Mouse (Mus musculus) right cerebral cortex, adult 18-20 months (tissue): Measurements from ENCODE around the gene Ttc32.
"Not testable (repeated sequence)": the region's sequence is repeated elsewhere in the genome, so short reads cannot be mapped to it uniquely, and the experiment has no call there.

Experiments
- DNase-seq: peaks from one replicate; pipeline ENCODE4 v3.0.0; 2022; ENCODE audit warnings: mixed read lengths

The Ttc32 gene

DNA sequence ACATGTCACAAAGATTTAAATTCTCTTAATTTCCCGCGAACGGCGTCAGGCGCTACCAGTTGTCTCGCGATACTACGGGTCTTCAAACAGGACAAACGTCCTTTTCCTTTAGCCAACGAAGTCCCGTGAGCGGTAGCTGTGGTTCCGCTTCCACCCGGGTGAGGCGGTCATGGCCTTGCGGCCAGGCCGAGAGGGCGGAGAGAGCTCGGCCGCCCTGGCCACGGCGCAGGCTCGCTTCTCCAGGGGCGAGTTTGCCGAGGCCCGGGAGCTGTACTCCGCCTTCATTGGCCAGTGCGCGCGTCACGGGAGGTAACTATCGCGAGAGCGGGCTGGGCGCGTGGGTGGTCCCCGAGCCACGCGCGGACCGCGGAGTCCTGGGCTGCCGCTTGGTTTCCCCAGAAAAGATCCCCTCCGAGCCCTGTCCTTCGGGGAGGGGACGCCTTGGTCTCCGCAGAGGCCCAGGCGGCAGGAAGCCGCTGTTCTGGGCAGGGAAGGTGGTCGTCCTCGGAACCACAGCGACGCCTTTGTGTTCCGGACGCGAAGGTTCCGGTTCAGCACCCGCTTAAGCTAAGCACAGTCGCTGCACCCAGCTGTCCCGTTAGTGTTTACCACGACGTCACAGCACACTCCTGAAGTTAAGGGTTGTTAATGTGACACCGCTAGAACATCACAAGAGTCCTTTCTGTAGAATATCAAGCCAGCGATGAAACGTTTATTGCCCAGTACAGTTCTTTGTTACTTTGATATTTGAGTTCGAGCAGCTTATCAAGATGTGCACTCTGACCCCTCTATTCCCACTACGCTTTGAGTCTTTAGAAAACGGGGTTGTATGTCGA lies at the start of gene Ttc32:
TSS of gene Ttc32 (plus strand) at position 110 of the 836 bp plus-strand sequence.
- peak; percentile 95 for DNase-seq

DNA sequence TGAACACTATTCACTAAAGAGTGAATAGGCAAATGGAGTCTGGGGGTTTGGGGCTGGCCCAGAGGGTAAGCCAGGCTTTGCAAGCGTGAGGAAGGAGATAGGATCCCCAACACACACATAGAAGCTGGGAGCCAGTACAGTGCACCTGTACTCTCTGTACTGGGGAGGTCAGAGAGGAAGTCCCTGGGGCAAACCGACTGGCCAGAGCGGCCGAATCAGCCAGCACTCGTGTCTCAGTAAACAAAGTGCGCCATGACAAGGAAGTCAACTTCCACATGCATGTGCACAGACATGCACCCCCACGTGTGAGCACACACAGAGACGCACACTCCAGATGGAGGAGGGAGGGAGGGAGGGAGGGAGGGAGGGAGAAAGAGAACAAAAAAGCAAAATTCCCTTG lies 36.6 kb upstream of the Ttc32 start:
- no peak for DNase-seq

DNA sequence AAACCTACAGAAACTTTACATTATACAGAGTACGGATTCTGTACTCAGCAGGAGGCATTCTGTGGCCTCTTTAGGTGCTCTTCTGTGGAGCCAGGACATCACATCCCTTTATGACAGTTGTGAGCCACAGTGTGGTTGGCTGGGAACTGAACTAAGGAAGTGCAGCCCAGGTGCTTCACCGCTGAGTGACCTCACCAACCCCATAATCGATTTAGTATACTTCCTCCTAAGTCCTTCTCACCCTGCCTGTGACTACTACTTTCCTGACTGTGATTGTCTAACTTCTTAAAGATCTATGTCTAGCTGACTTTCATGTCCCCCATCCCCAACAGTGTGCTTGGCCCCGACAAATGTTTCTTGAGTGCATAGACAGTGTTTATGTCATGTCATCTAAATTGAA lies 31.5 kb upstream of the Ttc32 start:
- DNase-seq = no peak

DNA sequence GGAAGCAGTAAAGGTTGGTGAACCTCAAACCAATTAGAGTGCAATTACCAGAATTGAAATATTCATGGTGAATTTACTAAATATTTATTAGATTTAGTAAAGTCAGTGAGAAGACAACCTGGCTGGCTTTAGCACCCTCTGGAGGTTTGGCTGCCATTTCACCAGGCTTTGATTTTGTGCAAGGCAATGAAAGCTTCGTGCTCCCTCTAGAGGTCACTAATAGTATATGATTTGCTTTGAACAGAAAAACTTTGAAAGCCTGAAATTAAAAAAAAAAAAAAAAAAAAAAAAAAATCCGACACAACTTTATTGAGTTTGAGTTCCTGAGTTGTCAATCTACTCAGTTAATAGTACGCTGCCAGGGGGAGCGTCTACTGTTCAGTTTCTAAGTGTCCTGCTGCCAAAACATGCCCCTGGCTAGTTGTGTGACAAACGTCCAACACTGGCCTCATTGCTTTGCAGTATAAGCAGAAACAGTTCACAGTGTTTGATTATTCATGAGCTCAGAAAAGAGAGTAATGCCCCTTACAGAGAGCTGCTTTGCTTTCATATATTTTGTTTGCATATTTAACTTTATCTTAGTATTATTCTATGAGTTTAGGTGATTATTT lies 27.7 kb upstream of the Ttc32 start:
- DNase-seq = peak; percentile 53

DNA sequence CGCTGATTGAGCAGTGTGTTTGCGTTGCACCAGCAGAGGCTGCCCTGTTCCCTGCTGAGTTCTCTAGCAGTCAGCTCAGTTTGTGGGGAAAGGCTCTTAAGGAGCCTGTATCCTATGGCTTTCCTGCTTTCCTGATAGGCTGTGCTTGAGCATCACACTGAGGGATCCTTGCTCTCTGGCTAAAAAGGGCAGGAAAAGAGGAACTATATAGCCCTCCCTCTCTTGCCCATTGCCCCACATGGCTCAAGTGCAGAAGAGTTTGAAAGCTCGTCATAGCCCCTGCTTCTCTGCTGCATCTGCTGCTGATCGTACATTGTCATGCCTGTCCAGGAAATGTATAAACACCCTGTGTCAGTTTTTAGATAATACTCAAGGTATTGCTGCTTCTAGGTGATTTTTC lies 22.7 kb upstream of the Ttc32 start:
- DNase-seq = no peak

DNA sequence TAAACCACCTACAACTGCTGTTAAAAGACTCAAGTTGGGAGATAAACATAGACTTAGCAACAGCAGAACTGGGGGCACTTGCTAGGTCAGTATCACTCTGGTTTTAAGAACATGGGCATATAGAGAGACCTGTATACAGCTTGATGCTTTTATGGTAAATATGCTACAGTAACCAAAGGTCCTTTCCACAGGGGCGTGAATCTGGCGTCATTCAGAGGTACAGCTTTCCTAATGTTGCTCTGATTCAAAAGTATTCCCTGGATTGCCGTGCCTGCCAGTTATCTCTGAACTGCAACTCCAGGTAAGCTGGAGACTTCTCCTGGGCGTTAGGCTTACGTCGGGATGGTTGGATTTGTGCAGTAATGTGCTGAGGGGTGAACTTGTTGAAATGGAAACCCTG lies 22.0 kb upstream of the Ttc32 start:
- DNase-seq = no peak

DNA sequence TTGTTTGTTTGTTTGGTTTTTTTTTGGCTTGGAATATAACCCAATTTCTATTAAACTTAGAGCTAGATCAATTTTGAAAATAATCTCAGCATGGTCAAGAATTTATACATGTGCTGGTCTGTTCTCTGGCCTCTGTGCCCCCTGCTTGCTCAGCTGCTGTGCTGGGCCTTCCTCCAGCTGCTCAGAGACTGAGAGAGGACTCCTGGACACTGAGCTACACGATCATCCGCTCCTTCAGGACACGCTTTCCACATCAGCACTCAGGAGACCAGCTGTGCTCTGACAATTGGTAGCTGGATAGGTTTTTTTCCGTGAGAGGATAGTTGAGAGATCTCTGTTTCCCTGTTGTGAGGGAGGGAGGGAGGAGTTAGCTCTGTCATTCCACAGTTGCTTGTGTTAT lies 19.5 kb upstream of the Ttc32 start:
- no peak for DNase-seq

DNA sequence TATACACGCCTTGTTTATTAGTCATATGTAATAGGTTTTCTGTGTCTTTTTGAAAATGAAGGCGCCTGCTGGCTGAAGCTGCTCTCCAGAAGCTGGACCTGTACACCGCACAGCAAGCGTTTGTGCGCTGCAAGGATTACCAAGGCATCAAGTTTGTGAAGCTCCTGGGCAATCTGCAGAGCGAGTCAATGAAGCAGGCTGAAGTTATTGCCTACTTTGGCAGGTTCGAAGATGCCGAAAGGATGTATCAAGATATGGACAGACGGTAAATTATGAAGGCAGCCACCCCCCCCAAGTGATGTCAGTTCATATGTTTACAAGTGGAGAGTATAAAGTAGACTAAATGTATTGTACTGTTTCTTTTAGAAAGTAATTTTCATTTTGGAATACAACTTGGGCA lies 13.4 kb upstream of the Ttc32 start:
- no peak for DNase-seq

DNA sequence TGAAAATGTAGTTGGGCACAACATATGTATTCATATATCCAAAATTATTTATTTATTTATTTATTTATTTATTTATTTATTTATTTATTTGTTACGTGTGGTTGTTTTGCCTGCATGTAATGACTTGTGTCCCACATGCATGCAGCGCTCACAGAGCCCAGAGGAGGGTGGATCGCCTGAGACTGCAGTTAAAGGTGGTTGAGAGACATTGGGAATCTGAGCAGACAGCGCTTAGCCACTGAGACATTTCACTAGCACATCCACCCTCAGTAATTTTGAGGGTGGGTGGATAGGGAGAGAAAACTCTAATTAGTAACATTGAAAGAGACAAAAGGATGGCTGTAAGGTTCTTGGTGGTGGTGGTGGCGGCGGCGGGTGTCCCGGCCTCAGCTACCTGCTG lies 9.4 kb upstream of the Ttc32 start:
- DNase-seq = no peak

DNA sequence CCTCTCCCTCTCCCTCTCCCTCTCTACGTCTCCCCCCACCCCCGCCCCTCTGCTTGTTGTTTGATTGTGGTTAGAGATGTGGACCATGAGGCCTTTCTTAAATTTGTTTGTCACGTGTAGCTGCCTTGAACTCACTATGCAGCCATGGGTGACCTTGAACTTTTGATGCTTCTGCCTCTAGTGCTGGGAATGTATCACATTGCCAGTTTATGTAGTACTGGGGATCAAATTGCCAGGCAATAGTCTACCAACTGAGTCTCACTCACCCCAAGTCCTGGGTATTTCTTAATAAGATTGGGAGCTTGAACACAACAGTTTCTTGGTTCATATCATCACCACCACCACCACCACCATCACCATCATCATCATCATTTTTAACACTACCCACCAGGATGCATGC lies 8.8 kb upstream of the Ttc32 start:
- DNase-seq = no peak

DNA sequence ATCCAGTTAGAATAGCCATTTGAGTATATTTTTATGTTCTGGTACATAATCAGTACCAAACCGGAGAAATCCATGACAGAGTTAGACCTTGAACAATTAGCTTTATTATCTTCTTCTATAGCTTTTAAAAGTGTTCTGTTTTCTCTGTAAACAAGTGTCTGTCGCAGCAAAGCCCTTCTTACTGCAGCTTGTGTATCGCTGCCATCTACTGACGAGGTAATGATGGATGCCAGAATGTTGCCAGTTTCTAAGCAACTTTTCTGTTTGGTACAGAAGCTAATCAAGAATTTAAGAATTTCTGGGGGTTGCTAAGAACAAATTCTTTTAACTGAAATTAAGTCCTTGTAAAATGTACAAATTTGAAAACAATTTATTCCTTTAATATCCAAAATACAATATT lies 6.8 kb upstream of the Ttc32 start:
- no peak for DNase-seq

DNA sequence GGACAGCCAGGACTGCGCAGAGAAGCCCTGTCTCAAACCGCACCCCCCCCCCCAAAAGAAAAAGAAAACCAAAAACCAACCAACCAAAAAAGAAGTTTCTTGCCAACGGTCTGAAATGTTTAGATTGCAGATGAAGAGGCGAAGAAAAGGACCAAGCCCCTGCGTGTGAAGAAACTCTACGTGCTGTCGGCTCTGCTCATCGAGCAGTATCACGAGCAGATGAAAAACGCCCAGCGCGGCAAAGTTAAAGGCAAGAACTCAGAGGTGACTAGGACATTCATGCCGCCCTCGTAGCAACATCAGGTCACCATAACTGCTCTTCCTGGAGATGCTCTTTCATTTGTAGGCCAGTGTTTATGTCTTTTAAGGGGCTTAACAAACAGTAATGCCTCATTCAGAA lies 5.7 kb upstream of the Ttc32 start:
- DNase-seq = no peak

DNA sequence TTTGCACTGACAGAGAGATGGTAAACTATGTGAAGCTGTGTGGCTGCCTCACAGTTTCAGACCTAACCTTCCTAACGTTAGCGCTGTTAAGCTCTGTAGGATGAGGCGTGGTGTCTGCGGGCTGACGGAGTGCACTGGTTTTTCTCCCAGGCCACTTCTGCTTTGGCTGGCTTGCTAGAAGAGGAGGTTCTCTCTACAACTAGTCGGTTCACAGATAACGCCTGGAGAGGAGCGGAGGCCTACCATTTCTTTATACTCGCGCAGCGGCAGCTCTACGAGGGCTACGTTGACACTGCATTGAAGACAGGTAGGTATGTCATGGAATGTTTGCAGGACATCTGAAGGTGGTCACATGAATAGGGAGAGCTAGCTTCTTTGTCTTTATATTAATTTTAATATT lies 5.1 kb upstream of the Ttc32 start:
- DNase-seq = no peak

DNA sequence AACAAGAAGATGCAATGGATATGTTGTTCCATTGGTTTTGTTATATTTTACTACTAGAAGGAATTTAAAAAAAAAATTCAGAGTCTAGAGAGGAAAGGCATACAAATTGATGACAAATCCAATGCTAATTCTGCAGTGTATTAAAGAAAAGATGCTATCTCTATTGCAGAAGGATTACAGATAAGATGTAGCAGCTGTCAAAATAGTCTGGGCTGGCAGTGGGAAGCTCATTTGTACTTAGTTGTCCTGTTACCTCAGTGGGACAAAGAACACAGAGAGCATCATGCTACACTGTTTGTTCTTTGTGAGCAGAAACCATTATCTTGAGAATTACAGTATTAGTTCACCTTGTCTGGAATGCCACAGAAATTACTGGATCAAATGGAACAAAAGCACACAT lies 3.0 kb upstream of the Ttc32 start:
- DNase-seq = no peak

DNA sequence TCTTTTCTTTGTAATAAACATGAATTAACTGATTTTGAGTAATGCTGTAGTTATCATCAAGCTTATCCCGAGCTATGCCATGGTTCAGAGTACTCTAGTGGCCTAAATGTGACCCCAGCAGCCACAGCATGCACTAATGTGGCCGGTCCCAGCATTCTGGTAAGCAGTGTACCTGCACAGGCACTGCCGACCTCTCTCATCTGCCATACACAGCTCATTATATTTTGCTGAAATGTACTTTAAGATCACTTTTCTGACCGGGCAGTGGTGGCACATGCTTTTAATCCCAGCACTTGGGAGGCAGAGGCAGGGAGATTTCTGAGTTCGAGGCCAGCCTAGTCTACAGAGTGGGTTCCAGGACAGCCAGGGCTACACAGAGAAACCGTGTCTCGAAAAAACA lies 981 bp upstream of the Ttc32 start:
- not testable (repeated sequence) for DNase-seq

DNA sequence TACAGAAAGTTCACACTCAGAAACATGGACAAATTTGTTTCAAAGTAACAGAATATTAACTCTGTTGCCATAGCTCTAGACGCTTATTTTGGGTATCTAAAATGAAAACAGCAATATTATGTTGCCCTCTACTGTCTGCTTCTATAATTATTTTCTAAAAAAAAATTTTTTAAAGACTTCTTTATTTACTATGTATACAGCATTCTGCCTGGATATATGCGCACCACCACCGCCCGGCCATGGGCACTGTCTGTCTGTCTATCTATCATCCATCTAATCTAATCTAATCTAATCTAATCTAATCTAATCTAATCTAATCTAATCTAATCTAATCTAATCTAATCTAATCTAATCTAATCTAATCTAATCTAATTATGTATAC lies 300 bp upstream of the Ttc32 start:
- DNase-seq = no peak

DNA sequence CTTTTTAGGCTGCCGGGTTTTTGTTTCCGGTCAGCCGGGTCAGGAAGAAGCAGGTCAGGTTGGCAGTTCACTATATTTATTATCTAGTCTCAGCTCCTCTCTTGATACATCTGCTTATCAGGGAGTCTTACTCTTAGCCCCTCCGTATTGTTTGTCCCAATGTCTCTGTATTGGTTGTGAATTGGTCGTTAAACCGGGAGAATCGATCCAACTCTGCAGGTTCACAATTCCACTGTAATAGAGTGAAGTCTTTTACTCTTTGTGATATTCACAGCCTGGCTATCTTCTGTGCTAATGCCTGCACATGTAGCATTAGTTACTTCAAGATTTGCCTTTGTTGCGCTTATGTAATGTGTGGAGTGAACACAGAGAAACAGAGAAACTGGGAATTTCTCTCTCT lies 1.4 kb downstream of the Ttc32 start:
- no peak for DNase-seq

DNA sequence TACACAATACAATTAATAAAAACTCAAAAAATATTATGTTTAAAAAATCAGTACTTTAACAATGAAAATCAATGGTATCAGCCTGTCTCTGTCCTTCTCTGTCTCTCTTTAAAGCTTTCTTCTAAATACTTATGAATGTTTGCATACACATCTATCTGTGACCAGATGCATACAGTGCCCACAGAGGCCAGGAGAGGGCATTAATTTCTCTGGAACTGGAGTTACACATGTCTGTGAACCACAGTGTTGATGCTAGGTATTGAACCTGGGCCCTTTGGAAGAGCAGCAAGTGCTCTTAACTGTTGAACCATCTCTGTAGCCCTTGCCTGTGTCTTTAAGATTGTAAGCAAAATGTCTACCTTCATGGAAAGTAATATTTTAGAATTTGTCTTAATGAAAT lies 3.3 kb downstream of the Ttc32 start:
- DNase-seq = no peak

DNA sequence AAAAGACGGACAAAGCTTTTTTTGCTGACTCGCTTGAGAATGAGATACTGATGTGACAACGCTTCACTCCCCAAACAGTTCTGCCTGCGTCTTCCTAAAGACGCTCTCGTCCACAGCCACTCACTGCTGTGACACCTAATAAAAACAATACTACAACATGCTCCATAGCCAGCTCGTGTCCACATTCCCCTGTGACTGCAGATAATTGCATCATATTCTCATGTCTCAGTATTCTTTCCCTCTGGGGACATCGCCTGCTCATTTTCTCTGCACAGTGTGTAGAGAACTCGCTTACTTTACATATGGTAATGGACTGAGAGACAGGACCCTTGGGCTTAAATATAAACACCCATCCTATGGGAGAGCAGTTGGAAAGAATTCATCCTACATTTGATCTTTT lies 6.6 kb downstream of the Ttc32 start:
- no peak for DNase-seq

DNA sequence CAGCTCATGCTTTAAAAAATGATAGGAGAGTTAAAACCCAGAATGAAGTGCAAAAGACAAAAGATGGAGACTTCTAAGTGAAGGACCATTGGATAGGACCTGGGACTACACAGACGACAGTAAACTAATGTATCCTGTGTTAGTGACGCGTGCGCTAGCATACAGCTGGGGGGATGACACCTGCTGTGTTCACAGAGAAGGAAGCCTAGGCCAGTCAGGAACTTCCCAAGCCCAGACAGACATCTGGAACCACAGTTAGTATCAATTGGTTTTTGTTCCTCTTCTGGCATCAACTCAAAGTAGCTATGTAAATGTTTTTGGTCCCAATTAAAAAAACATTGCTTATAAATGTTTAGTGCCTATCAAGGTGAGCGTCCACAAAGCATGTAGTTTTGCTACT lies 10.4 kb downstream of the Ttc32 start:
- no peak for DNase-seq

DNA sequence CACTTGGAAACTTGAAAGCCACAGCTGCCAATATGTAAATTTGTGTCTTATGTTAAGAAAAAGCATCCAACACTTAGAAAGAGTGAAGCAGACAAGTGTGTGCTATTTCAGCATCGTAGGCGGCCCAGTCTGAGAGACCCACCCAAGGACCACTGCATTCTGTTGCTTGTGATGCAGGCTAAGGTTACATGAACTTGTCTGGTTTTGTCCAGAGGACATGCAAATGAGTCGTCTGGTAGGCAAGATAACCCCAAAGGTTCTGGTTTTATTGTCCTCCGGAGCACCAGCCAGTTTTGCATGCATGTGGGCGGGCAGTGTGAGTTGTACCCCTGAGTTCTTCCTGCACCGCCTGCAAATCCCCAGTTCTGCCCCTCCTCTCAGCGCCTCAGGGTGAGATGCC lies 10.9 kb downstream of the Ttc32 start:
- DNase-seq = peak; percentile 22

DNA sequence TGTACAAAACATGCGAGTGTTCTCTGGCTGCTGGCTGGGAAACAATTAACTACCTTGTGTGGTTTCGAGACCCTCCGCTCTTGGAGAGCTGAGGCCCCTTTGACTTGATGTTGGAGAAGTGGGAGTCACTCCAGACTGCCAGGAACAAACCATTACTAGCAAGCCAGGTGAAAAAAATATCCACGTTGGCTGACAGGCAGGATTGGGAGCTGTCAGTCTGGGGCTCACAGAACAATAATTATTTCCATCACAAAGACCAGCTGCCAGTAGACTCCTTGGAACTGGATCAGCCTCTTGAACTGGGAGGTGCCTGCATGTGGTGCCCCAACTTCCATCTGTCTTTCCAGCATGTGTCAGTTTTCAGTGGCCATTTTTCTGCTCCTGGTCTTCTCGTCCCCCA lies 12.5 kb downstream of the Ttc32 start:
- no peak for DNase-seq

DNA sequence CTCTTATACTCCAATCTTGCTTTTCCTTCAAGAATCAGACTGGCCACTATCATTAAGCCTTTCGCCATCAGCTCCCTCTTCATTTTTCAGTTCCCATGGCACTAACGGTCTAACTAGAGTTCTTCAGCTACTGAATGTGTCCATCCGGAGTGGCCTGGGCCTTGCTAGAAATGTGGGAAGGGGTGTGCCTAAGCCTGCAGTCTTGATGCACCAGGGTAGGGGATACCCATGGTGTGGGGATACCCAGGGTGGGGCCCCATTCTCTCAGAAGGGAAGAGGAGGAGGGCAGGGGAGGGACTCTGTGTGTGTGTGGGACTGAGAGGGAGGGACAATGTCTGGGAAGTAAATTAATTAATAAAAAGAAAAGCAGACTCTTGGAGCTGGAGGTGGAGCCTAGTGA lies 13.0 kb downstream of the Ttc32 start:
- DNase-seq = no peak

DNA sequence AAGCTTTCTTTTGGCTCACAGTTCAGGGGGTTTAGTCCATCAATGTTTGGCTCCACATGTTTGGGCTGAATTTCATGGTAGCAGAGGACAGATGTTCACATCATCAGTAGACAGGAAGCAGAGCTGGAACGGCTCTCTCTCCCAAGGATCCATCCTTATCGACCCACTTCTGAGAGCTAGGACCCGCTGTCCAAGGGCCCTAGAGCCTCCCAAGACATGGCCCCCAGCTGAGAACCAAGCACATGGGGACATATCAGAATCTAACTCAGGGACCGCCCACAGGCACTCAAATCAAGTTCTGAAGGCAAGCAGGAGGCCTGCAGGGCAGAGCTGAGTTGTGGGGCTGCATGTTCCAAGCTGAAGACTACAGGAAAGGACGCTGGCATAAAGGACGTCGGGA lies 14.9 kb downstream of the Ttc32 start:
- no peak for DNase-seq

DNA sequence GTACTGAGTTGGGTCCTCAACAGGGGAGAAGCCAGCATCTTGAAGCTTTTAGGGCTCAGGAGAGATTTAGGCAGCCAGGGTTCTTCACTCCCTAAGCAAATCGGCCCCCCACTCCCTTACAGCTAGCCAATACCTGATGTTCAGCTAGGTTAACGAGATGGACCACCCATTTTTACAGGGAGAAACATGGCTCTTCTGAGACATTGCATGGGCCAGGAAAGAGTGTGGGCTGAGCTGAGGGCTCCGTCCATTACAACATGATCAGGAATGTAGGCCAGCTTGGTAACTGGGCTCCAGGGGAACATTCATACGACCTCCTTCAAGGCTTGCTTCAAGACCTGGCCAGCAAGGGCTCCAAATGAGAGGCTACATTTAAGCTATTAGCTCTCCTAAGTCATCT lies 16.9 kb downstream of the Ttc32 start:
- DNase-seq = no peak
